Mouse (Mus musculus) lung, adult 18-20 months (tissue): ENCODE measurements at regions not wholly inside any gene's neighbourhood (a gene's known extent, or its start where the extent isn't known, plus 50 kb on each side); places are given as distances from the start of the nearest gene placed in this dataset.

Experiments used
- DNase-seq, 2 experiments: peaks; one replicate each; pipeline ENCODE4 v3.0.0; 2022; ENCODE audit warnings: mixed read lengths in 2 of 2

DNA sequence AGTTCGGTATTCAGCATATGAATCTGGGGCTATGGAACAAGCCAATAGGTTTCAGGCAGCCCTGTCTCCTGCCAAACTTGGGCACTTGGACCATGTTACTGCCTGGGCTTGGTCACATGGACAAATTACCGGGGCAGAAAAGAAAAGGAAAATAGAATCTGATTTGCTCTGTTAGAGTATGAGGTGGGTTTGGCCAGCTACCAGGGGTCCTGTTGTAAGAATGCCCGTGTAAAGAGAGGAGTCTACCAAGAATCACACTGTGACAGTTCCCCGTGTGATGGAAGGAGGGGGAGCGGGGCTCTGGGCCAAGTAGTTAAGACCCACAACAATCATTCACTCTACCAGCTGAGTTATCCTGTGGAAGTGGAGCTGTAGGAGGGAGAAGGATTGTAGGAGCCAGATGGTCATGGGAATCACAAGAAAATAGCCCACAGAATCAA, 266.2 kb downstream of the Pik3r1 start:
- no peak for DNase-seq

- no peak for DNase-seq
Observed at GRCm38 (mm10) chr13:101501061-101501460, 267.0 kb downstream of the Pik3r1 start.

GRCm38 (mm10) chr13:101491835-101492234, 276.2 kb downstream of the Pik3r1 start:
- DNase-seq: no peak

GRCm38 (mm10) chr13:101490961-101491360, 277.1 kb downstream of the Pik3r1 start:
- no peak for DNase-seq

DNA sequence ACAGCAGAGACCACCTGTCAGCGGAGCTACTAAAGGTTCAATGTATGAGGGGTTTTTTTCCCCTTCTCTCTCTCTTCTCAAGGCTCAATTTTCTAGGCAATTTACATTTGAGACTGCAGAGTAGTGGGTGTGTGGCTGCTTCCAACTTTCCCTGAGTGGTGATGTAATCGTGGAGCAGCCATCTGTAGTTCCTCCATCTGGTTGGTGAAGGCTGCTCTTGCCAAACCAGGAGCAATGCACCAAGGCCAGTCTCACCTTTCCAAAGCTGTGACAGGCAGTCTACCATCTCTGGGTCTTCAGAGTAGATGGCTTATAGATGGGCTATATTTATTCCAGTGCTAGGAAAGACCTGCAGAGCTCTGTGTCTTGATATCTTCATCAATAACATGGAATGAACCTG, 280.4 kb downstream of the Pik3r1 start:
- DNase-seq: no peak

GRCm38 (mm10) chr13:101485823-101486222, 282.2 kb downstream of the Pik3r1 start:
- no peak for DNase-seq

GRCm38 (mm10) chr13:101483816-101484215, 284.2 kb downstream of the Pik3r1 start:
- no peak for DNase-seq

DNA sequence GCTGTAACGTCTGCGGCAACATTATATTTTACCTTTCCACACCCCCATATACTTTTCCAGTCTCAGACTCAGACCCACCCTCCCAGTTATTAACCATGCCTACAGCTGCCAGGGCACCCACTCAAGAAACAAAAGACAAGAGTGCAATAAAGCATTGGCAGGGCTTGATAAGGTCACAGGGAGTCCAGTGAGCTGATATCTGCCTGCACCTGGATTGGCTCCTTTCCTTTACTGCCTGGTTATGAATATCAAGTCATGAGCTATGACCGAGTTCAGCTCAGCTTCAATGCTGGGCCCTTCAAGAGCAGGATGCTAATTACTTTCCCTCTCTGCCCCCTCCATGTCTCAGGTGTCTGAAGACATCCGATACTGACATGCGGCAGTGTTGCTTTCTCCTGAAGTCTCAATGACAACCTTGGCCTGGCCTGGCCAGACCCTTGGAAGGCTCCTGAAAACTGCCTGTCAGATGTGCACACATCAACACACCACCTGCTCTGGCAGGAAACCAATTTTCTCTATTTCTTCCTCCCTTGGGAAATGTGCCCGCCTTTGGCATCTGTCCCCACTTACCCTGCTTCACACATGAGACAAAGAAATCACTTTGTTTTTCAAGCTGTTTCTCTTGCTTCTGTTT, 286.3 kb downstream of the Pik3r1 start:
- no peak for DNase-seq

GRCm38 (mm10) chr13:101479297-101479652, 288.7 kb downstream of the Pik3r1 start:
- no peak for DNase-seq

GRCm38 (mm10) chr13:101478608-101479296, 289.3 kb downstream of the Pik3r1 start:
- peak in 1 of 2 experiments; percentile 4 for DNase-seq

- no peak for DNase-seq
Observed at GRCm38 (mm10) chr13:101473349-101473748, 294.7 kb downstream of the Pik3r1 start.

- no peak for DNase-seq
Observed at GRCm38 (mm10) chr13:101470560-101471247, 297.3 kb downstream of the Pik3r1 start.

DNA sequence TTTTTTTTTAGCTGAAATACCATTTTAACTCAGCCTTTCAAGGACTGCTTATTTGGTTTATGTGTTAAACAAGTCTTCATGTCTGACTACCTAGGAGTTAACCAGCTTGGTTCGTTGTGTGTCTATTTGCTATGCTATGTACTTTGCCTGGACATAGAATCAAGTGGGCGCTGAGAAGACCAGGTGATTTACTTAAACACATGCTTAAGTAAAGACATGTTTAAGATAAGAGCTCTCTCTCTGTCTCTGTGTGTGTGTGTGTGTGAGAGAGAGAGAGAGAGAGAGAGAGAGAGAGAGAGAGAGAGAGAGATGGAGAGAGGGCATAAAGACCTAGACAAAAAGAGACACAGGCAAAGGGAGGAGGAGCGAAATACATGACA, 302.3 kb downstream of the Pik3r1 start:
- DNase-seq: no peak

DNA sequence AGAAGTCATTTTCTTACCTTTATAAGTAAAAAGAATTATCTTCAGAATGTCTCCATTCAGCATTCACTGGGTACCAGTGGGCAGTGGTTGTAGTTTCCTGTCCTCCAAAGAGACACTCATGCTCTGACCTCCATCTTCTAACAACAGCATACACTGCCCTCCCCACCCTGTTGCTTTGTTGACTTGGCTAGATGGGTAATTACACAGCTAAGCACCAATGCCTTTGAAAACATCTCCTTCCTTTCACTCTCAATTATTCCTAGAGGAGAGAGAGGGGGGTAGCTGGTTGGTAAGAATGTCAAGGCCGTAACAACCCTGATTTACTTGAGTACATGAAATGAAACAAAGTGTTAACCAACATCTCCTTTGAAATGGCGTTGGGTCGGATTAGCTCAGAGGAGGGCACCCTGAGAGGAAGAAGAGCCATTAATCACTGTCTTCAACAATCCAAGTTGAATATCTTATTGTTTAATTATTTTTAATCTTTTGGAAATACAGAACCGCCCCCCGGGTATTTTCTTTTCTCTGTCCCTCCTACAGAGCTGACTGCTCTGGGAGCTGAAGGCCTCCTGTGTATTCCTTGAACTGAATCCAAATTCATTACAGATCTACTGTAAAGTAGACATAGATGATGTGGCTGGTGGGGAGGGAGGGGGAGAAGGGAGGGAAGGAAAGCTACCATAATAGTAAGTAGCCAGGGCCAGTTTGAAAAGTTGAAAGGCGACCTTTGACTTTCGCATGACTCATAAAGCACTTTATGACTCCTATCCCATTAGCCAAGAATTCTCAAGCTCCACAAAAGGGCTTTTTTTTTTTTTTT, 302.9 kb downstream of the Pik3r1 start:
- DNase-seq: peak in 1 of 2 experiments; percentile 4

DNA sequence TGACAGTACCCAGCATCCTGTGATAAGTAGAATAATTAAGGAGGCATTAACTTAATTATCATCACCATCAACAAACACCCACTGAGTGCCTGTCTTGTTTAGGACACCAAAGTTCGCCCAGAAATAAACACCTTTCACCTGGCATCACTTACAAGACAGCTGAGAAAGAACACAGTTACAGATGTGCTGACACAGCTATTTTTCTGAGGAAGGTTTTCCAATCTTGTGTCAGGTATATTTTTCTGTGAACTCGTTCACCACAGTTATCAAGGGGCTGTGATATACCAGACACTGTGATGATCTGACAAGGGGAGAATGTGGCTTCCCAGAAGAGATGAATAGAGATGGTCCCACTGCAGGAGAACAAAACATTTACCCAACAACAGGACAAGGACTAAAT, 311.1 kb downstream of the Pik3r1 start:
- DNase-seq: no peak

GRCm38 (mm10) chr13:101454276-101454675, 313.7 kb downstream of the Pik3r1 start:
- no peak for DNase-seq

DNA sequence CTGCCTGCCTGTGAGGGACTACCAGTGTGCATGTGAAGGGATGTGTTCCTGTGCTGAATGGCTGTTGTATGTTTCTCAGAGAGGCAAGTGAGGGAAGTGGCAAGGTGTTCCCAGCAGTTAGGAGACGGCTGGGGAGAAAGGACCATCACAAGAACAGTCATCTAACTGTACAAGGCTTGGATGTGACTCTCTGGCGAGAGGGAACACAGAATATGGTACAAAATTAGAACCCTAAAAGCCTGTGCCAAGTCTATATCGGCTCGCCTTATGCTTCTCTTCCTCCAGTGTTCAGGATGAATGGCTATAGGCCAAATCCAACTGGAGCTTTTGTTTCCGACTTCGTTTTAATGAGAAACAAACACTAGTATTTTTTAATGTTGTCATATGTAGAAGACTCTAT, 317.5 kb downstream of the Pik3r1 start:
- DNase-seq: no peak

DNA sequence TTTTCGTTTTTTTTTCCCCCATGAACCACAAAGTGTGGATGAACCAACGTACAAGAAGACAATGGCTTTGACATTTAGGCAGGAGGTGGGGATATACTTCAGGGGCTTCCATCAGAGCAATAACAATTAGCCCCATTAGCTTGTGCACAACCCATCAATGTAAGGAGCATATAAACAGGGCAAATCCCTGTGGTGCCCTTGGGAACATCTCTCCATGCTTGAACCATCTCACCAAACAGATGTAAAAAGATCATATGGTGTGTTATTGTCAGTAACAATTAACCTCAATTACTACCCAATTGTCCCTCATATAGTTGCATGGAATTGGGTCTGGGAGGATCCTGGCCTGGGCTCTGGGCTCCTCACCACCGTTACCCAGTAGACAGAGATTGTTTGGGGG, 328.5 kb downstream of the Pik3r1 start:
- no peak for DNase-seq

- DNase-seq: no peak
Observed at GRCm38 (mm10) chr13:101439041-101439440, 329.0 kb downstream of the Pik3r1 start.

DNA sequence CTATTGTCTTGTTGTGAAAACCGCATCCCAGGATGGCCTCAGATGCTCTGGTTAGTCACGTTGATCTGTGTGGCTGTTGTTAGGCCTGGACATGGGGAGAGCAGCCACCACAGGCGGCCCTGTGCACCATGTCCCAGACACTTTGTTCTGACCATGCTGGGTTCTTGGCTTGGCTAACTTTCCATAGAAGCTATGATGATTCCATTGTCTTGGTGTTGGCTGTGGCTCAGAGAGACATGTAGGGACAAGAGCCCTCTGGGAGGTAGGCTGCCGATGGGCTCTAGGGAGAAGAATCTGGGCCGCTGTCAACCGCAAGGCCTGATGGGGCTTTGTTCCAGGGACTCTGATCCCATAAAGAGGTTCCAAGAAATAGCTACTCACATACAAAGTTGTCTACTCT, 334.9 kb downstream of the Pik3r1 start:
- no peak for DNase-seq

- DNase-seq: peak in 1 of 2 experiments; percentile 5
Observed at GRCm38 (mm10) chr13:101427426-101428221, 340.4 kb downstream of the Pik3r1 start.

DNA sequence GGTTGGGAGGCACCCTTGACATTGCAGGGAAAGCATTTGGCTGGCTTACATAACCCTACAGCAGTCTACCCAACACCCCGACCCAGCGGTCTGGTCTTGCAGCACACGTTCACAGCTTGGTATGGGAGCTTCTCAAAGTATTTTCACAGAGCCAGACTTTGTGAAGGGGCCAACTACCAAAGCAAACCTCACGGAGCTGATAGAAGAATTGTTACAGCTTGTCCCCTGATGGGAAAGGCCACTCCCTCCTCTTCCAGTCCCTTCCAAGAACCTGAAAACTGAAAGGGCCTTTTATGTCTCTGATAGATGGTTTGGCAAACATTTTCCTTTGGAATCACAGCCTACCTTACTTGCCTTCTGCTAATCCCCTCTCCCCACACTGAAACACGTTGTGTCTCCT, 341.6 kb downstream of the Pik3r1 start:
- peak in 1 of 2 experiments; percentile 6 for DNase-seq
